Mouse (Mus musculus) liver, embryonic 11.5 days (tissue): ENCODE data around the gene Sin3a. TPM values are rescaled to one million over a fixed set of nuclear protein-coding genes. Genes with fewer than 3 reads are reported as not detected.

Experiments used
- ATAC-seq: fragments of 200-750 bp; cut with Nextera tagmentation; replicated peaks from 2 replicates; pipeline ENCODE4 v1.8.0; 2017; ENCODE audit warnings: moderate number of reproducible peaks, mild to moderate bottlenecking, moderate TSS enrichment, moderate library complexity; ENCODE audit not compliant: low FRiP score
- DNase-seq: peaks from one replicate; pipeline ENCODE4 v3.0.0-alpha.2; 2017; ENCODE audit warnings: low spot score
- H3K27ac ChIP-seq: fragments of 300-500 bp; sonication (generic); 2 replicates; pipeline ENCODE4 v1.5.1; 2014; ENCODE audit warnings: mild to moderate bottlenecking, low read depth, low read length, control low read depth
- H3K27me3 ChIP-seq: fragments of 300-500 bp; sonication (generic); replicated peaks from 2 replicates; pipeline ENCODE4 v1.6.1; 2014; ENCODE audit warnings: low read length, mixed read lengths; ENCODE audit not compliant: control insufficient read depth, insufficient read depth
- H3K36me3 ChIP-seq: fragments of 300-500 bp; sonication (generic); 2 replicates; pipeline ENCODE4 v1.6.1; 2014; ENCODE audit warnings: mild to moderate bottlenecking, low read length, moderate library complexity, mixed read lengths; ENCODE audit not compliant: control insufficient read depth, insufficient read depth
- H3K4me1 ChIP-seq: fragments of 300-500 bp; sonication (generic); replicated peaks from 2 replicates; pipeline ENCODE4 v1.6.1; 2014; ENCODE audit warnings: low read length, mixed read lengths; ENCODE audit not compliant: control insufficient read depth, insufficient read depth
- H3K4me2 ChIP-seq: fragments of 300-500 bp; sonication (generic); 2 replicates; pipeline ENCODE4 v1.6.1; 2014; ENCODE audit warnings: mild to moderate bottlenecking, control low read depth, moderate library complexity
- H3K4me3 ChIP-seq: fragments of 300-500 bp; sonication (generic); 2 replicates; pipeline ENCODE4 v1.5.1; 2014; ENCODE audit warnings: low read depth, low read length, control low read depth
- H3K9ac ChIP-seq: fragments of 300-500 bp; sonication (generic); 2 replicates; pipeline ENCODE4 v1.6.1; 2014; ENCODE audit warnings: low read depth, low read length, control low read depth
- H3K9me3 ChIP-seq: fragments of 300-500 bp; sonication (generic); 2 replicates; pipeline ENCODE4 v1.6.1; 2016; ENCODE audit warnings: low read length, inconsistent platforms, mixed read lengths; ENCODE audit not compliant: control insufficient read depth
- WGBS: fragments of 180-500 bp; shearing (Covaris S2); extraction: QIAGEN DNeasy Blood & Tissue Kit; methylation state at CpG from one replicate; pipeline ENCODE4 v1.1.7; 2014; 5-methylcytosine and 5-hydroxymethylcytosine counted together
- polyA plus RNA-seq: library from polyadenylated mRNA; unstranded; fragments of >200 nt; fragmentation: Nextera tagmentation; extraction: Ambion mirVana; gene quantifications from 2 replicates; pipeline ENCODE4 v1.2.1, GENCODE M21; 2014

Sin3a gene
- polyA plus RNA-seq, 1 experiment from 2014 or later = 37.1 TPM

DNA sequence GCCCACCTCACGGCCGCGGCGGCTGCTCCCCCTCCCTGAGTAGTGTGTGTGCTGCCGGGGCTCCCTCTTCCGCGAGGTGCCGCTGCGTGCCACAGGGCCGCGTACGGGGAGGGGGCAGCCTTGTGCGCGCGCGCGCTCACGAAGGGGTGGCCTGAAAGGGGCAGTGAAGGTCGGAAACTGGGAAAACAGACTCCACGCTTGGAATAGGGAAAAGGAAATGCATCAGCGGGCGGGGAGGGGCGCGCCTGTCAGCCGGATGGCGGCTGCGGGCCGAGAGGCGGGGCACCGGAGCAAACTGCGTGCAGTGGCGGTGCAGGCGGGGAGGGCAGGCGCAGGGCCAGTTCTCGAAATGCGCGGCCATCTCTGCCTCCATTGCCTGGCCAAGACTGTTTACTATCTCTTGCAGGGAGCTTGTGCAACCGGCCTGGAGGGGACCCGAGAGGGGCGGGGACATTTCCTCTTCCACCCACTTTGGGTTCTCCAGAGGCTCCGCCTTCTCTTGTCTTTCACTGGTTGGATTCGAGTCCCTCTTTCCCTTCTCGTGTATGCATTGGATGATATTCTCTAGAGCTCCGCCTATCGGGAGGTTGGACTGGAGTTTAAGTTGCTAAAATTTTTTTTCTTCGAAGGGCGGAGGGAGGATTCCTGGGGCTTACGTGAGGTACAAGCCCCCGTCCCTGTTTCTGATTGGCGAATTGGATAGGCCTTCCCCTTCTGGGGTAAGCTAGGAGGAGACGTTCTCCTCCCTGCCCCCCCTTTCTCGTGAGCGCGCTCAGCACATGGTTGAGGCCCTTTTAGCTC, 1.3 kb downstream of the Sin3a start:
- Histone ChIP-seq H3K9ac (peak overlapping the region; percentile 89), H3K4me1 (peaks cover 28% of the 10 kb centered on the region)
- peak; percentile 95 for DNase-seq

DNA sequence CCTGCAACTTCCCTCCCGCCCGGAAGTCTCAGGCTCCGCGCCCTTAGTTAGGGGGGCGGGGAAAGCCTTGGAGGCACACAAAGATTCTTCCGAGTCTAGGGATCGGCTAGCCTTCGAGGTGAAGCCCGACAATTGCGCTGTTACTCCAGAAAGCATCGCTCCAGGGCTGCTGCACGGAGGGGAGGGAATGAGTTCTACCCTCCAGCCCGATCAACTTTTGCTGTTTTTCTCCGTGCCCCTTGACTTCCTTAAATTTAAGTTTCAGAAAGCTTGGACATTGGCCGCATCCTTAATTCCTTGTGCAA, 1.9 kb downstream of the Sin3a start:
- Histone ChIP-seq H3K27ac (peak overlapping the region; percentile 92), H3K36me3 (no peaks in the 10 kb centered on the region), H3K9me3 (no peaks in the 10 kb centered on the region), H3K27me3 (no peaks in the 10 kb centered on the region), H3K4me2 (peak overlapping the region; percentile 95), H3K4me1 (peaks cover 29% of the 10 kb centered on the region), H3K4me3 (peak overlapping the region; percentile 97), H3K9ac (peak overlapping the region; percentile 89)
- 1% methylated on average over 15 of the region's 15 CpGs for WGBS
- ATAC-seq (no peak), DNase-seq (no peak)

More for the DNA sequence above, 1.3 kb downstream of the Sin3a start:
- Histone ChIP-seq H3K4me2 (peak overlapping the region; percentile 95), H3K27ac (peak overlapping the region; percentile 100), H3K9me3 (no peaks in the 10 kb centered on the region), H3K36me3 (no peaks in the 10 kb centered on the region), H3K27me3 (no peaks in the 10 kb centered on the region), H3K4me3 (peak overlapping the region; percentile 97)
- ATAC-seq = peak; percentile 72
- under 1% methylated on average over 54 of the region's 54 CpGs for WGBS

DNA sequence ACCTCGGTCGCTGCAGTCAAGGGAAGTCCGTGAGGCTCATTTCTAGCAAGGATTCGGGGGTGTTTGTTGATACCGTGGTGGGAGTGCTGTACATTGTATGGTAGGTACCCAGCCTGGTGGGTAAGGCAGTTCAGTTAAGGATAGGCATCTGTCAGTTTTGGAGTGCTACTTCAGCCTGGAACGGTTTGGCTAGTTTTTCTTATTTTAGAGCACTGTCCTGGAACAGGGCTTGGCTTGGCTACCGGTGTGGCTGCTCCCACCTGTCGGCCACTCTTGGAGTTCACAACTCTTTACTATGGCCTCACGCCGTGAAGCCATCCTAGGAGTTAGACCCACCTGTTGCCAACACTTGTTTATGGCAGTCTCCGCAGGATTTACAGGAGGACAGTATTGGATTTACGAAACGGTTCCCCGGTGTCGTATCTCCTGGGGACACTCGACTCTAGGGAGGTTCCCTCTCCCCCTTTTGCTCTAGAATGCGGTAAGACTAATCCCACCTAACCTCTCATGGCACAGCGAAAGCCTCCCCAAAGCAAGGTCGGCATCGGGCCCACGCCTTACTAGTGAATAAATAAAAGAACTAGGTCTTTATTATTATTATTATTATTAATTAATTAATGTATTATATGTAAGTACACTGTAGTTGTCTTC, 2.5 kb downstream of the Sin3a start:
- no peak for ATAC-seq
- DNase-seq = peak; percentile 59
- Histone ChIP-seq H3K27me3 (no peaks in the 10 kb centered on the region), H3K36me3 (no peaks in the 10 kb centered on the region), H3K4me2 (peak overlapping the region; percentile 95), H3K27ac (peak overlapping the region; percentile 92), H3K9ac (peak overlapping the region; percentile 89), H3K9me3 (no peaks in the 10 kb centered on the region), H3K4me3 (peak overlapping the region; percentile 97), H3K4me1 (peaks cover 29% of the 10 kb centered on the region)
- WGBS = 8% methylated on average over 21 of the region's 21 CpGs

GRCm38 (mm10) chr9:57074822-57075603, 3.2 kb downstream of the Sin3a start:
- H3K9ac ChIP-seq = peak overlapping the region; percentile 89
- no peaks in the 10 kb centered on the region for H3K36me3 ChIP-seq
- peak overlapping the region; percentile 97 for H3K4me3 ChIP-seq
- peak; percentile 74 for DNase-seq
- no peaks in the 10 kb centered on the region for H3K27me3 ChIP-seq
- H3K9me3 ChIP-seq = no peaks in the 10 kb centered on the region
- peak overlapping the region; percentile 92 for H3K27ac ChIP-seq
- no peak; the same call in 1 of the 2 replicates for ATAC-seq
- 11% methylated on average over 17 of the region's 17 CpGs for WGBS
- peaks cover 26% of the 10 kb centered on the region for H3K4me1 ChIP-seq
- H3K4me2 ChIP-seq = peak overlapping the region; percentile 95

DNA sequence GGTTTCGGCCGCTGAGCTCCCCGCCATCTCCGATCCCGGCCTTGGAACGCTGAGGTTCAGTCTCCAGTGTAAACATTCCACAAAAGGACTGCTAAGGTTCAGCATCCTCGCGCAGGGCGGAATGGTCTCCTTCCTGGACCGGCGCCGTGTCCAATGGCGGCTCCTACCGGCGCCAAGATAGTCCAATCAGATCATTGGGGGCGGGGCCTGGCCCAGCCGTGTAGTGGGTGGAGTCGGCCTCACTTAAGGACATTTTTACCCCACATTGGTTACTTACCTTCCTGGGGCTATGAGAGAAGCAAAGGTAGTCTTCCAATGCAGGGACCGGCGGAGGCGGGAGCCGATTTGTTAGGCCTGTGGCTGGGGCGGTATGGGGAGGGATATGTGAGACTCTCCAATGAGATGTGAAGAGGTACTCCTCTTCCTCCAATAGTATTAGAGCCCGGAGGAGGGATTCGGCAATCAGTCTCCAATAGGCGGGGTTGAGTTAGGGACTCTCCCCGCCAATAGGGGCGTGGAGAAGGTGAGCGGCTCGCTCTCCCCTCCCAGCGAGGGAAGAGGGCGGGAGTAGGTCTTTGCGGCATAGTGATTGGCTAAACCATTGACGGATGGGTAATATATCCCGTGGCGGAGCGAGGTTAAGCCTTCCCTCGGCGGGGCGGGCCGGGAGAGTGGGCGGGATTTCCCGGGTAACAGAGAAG, 4.0 kb downstream of the Sin3a start:
- no peaks in the 10 kb centered on the region for H3K36me3 ChIP-seq
- H3K4me2 ChIP-seq = peak overlapping the region; percentile 95
- WGBS = under 1% methylated on average over 43 of the region's 43 CpGs
- DNase-seq (peak; percentile 97), ATAC-seq (peak; percentile 81)
- peak overlapping the region; percentile 97 for H3K4me3 ChIP-seq
- no peaks in the 10 kb centered on the region for H3K9me3 ChIP-seq
- H3K9ac ChIP-seq = peak overlapping the region; percentile 93
- H3K27me3 ChIP-seq = no peaks in the 10 kb centered on the region
- peaks cover 18% of the 10 kb centered on the region for H3K4me1 ChIP-seq
- peak overlapping the region; percentile 99 for H3K27ac ChIP-seq

- Histone ChIP-seq H3K4me2 (peak overlapping the region; percentile 95), H3K4me3 (peak overlapping the region; percentile 97), H3K9me3 (no peaks in the 10 kb centered on the region), H3K27ac (peak overlapping the region; percentile 99), H3K27me3 (no peaks in the 10 kb centered on the region), H3K4me1 (peaks cover 14% of the 10 kb centered on the region), H3K9ac (peak overlapping the region; percentile 93), H3K36me3 (no peaks in the 10 kb centered on the region)
- DNase-seq (peak; percentile 89), ATAC-seq (peak; percentile 26)
- WGBS = under 1% methylated on average over 69 of the region's 72 CpGs
Measured at GRCm38 (mm10) chr9:57076701-57077660, 5.1 kb downstream of the Sin3a start.

DNA sequence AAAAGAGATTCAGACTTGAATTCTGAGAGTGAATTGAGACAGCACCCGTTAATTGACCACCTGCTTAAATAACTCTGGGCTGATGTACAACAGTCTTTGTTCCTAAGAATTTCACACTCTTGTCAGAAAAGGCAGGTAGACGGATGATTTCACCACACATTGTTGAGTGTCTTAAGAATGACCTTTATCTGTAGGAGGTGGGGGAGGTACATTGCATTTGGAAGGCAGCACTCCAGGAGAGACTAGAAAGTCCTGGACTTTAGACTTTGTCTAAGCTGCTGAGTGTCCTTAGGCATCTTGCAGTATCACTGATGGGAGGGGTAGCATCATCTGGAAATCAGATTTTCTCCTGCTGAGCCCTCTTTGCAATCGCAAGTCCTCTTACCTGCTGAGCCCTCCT, 10.4 kb downstream of the Sin3a start:
- no peaks in the 10 kb centered on the region for H3K27me3 ChIP-seq
- DNase-seq = no peak
- H3K9ac ChIP-seq = no peak overlapping the region
- no peaks in the 10 kb centered on the region for H3K9me3 ChIP-seq
- no peak overlapping the region for H3K27ac ChIP-seq
- H3K4me2 ChIP-seq = no peak overlapping the region
- no peak overlapping the region for H3K4me3 ChIP-seq
- H3K36me3 ChIP-seq = peaks cover 9% of the 10 kb centered on the region; the same call in 1 of the 2 replicates
- WGBS = 88% methylated on average over 3 of the region's 3 CpGs
- H3K4me1 ChIP-seq = peaks cover 10% of the 10 kb centered on the region
- no peak for ATAC-seq
